Mouse (Mus musculus) heart, postnatal 14 days (tissue): ENCODE measurements at regions not wholly inside any gene's neighbourhood (a gene's known extent, or its start where the extent isn't known, plus 50 kb on each side); places are given as distances from the start of the nearest gene placed in this dataset.

Source experiments
- DNase-seq, 2 experiments: peaks; one replicate each; pipeline ENCODE4 v3.0.0; 2021 to 2022
- intact Hi-C: fragments of 180-260 bp; cut with DNase I; formaldehyde crosslinking; loops from one replicate; pipeline ENCODE4 v1.15.1; 2025

DNA sequence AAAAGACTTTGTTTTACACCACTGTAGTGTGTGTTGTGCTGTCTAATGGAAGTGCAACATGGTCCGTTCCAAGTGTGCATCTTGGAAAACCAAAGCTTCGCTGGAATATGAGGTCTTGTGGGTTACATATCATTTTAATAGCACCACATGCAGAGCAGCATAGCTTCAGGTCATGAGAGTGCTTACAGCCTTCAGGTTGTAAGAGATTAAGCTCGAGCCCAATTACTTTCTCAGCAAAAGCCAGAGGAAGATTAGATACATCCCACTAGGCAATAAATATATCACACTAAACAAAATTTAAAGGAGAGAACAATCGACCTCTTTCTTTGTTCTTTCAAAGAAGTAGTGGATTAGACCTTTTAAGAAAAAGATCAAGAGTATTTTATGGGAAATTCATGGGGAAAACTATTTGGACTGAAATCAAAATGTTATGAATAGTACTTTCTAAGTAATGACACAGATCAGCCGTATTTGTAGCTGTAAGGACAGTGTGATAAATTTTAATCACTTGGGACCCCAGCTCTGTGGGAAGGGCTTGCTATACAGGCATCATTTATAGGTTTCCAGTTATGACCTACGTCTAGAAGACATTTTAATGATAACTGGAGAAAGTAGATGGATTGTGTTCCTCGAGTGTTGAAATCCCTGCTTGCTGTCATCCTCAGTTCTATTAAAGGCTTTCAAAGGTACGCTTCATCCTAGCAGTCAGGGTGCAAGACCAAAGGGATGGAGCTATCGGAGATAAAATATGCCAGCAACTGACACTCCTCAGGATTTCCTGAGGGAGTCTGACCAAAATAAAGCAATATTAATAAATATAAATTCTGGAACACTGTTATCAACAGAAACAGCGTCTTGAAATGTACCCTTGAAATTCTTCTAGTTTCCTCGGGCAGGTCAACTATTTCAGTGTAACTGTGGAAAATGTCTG lies 101.3 kb upstream of the Tcf21 start:
- no peak for DNase-seq
- intact Hi-C loops, result no loop called here

DNA sequence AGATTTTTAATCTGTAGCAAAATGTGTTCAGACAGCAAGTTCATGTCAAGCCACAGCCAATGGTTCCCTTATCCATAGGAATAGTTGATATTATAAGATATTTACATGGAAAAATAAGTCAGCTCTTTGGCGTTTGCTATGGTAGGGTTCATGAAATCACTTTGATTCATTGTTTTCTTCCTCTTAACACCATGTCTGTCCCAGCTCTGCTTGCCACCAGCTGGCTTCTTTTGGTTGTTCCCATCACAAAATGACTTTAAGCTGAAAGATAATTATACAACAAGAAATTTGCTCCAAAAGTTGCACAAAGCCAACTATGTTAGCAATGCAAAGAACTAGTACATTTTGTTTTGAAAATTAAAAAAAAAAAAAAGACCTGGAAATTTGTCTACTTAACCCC lies 99.9 kb upstream of the Tcf21 start:
- intact Hi-C loops, result no loop called here
- DNase-seq, result no peak

DNA sequence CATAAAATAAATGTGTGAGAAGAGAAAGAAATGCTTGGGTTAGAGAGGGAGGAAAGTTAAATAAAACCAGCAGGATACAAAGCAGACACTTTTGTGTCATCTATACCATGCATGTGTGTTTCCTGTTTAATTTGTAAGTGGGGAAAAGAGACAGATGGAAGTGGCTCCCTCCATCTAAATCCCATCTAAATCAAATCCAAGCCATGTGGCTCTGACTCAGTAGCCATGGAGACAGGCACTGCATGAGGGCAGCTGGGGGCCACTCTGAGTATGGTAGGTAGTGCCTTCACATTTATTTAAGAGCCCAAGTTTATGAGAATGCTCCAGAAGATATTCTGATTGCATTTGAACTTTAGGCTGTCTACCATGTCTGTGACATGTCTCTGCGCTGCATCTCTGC lies 97.8 kb upstream of the Tcf21 start:
- intact Hi-C loops, result no loop called here
- no peak for DNase-seq

DNA sequence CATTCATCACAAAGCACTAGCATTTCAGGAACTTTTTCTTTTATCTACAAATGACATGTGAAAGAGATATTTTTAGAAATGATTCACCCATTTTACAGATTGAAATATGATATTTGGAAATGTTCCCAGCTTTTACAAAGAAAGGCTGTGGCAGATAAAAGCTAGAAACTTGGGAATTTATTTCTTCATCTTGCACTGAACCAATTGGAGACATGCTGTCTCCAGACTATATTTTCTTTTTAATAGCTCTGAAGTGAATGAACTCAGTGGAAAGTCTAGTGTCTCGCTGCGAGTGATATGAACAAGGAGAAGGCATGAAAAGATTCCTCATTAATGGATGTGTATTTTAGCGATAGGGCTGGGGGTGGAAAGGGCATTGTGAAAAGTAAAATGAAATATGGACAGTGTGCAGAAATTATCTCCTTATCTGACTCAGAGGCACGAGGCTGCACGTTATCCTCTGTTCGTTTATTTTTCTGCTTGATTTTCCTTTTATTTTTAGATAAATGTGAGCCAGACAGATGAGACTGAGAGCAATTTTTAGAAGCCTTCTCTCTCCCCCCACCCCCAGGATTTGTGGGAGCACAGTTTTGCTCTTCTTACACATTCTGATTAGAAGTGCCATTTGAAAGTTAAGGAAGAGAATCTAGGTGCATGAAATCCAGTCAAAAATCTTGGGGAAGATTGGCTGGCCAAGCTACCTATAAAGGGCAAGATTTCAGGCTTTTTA lies 96.0 kb upstream of the Tcf21 start:
- no peak for DNase-seq
- intact Hi-C loops, result no loop called here

DNA sequence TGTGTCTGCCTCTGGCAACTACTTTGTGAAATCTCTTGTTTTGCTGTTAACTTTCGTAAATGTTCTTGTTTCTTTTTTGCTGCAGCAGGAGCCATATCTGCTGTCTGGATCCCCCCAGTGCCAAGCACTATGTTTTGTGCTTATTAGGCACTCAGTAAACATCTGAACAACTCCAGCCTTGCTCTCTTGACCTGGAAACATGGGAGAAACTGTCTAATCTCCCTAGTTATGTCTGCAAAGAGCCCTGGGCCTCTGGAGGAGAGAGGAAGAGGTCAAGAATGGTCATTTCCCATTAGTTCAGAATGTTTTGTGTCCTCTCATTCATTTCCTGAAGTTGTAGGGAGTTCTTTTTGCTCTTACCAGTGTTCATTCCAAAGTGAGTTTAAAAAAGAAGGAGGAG lies 93.1 kb upstream of the Tcf21 start:
- intact Hi-C loops, result no loop called here
- no peak for DNase-seq

DNA sequence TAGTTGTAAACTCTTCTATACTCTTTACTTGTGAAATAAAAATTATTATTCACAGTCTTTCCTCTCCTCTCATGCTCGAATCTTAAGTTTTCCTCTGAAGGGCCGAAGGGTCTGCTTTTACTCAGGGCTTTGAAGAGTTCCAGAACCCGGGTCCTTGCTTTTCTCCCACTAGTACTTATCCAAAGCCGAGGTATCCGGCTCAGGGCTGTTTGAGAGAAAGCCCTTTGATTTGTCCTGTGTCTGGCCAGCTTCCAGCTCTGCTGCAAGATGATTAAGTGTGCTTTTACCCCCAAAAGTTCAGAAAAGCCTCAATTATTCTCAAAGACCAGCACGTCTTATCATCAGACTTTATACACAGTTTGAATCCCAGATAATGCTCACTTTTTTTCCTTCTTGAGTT lies 88.7 kb upstream of the Tcf21 start:
- no peak for DNase-seq
- intact Hi-C loops, result no loop called here

DNA sequence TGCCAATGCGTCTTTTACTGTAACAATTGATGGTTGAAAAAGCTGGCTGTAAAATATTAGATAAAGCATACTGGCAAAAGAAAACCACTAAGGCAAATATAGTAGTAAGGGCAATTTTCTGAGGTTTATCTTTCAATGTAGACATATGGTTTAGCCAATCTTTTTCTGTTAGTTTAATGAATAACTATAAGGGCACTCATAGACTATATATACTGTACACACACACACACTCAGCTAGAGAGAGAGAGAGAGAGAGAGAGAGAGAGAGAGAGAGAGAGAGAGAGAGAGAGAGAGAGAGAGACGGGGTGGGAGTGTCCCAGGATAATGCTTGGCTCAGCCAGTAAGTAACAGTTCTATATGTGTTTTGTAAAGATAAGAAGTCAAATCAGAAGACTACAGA lies 85.3 kb upstream of the Tcf21 start:
- no peak for DNase-seq
- intact Hi-C loops, result no loop called here

DNA sequence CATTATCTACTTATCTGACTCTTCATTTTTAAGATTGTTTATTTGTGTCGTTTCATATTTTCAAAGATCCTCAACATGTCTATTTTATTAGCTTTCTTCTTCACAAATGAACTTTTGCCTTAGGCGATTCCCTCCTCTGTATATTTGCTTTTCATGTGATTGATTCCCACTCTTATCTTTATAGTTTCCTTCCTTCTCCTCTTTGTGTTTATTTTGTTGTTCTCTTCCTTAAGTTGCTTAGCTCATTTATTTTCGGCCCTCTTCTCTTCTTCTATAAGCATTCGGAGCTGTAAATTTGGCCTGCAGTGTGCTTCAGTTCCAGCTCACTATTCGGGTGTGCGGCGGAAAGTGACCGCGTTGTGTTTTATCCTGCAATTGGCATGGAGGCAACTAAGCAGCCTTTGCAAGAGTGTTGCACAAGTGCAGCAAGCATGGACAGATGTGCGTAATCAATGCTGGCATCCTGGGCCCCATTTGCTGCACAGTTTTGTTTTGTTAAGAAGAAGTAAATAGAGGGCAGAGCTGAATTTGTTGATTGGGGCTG lies 73.5 kb upstream of the Tcf21 start:
- intact Hi-C loops, result no loop called here
- no peak for DNase-seq

DNA sequence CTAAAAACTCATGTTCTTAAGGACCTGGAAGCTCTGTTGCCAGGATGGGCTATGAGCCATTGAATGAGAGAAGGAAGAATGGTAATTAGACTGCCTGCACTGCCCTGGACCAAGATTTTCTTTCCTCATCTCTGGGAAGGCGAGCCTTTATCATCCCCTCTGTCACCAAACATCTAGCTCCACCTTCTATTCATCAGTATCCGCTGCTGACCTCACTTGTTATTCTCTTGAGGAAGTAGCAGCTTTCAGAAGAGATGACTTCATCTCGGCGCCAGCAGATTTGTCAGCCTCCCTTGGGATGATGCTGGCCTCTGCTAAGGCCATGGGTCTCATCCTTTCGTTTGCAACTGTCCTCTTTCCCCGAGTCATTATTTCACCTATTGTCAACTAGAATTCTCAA lies 67.5 kb upstream of the Tcf21 start:
- intact Hi-C loops, result loop anchor here (10.0 kb wide), 1 partner anchor 187 kb away; no protein-coding TSS in a partner anchor
- DNase-seq, result peak; percentile 40 to 61

DNA sequence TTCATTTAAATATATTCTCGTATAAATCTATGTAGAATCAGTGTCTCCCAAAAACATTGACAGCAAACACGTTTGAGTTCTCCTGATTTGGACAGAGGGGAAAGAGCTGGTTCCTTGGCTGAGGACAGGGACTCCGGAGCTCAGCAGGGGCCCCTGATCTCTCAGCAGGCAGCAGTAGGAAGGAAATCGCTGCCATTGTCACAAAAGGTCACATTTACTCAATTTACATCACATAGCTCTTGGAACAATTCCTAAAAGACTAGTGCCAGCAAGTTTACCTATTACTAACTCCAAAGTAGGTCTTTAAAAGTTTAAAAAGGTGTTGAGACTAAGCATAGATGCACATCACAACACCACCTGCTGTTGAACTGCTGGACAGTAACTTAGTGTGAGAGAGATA lies 59.7 kb upstream of the Tcf21 start:
- no peak for DNase-seq
- intact Hi-C loops, result loop anchor here (10.0 kb wide), 1 partner anchor 195 kb away; no protein-coding TSS in a partner anchor

DNA sequence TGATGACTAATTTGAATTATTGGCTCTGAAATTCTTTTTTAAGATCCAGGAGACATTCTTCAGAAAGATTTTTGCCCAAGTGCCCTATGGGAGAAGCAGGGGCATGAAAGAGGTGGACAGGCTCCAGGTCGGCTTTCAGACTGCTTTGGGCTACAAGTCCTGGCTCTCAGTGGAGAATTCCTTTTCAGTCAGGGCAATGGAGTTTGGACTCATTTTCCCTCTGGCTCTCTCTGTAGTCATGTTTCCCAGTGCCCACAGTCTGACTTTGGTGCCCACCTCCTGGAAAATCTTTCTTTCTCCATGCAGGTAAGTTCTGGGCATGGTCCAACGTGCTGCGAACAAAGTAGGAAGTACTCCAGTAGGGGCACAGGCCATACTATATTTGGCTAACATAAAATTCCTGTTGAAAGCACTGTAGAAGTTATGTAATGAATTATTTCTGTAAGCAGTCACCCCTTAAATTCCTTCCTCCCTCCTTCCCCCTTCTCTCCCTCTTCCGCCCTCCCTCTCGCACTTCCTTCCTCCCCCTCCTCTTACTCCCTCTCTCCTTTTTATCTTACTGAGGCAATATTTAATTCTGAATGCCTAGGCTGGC lies 57.7 kb upstream of the Tcf21 start:
- intact Hi-C loops, result no loop called here
- DNase-seq, result no peak

DNA sequence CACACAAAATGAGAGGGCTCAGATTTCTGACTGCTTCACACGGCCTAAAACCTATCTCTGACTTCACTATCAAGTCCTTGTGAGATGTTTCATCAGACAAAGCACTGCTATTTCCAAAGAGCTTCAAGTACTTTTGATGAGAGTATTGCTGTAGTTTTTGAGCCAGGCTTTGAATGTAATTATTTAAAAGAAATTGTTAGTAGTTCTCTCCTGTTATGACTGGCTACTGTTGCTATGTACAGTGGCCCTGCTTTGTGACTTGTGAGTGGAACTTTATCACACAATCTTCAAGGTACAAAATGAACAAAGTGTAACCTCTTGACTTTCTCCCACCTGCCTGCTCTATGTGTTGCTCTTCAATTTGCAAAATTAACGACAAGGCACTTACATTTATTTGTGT lies 57.1 kb upstream of the Tcf21 start:
- no peak for DNase-seq
- intact Hi-C loops, result no loop called here

DNA sequence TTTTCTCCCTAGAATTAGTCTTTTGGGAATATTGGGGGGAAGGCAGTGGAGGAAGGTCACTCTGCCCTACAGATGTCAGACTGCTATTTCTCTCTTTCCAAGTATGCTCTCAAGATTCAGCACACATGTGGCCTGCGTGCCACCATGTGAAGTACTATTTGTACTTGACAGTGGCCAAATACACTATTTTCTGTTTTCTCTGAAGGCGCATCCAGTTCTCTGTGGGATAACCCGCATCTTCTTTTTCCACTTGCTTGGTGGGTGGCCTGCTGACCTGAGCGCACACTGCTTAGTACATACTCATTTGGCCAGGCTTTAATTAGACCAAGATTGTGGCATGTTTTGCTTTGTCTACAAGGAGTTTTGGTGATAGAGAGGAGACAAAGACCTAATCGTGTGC lies 55.7 kb upstream of the Tcf21 start:
- DNase-seq, result no peak
- intact Hi-C loops, result loop anchor here (2.0 kb wide), 1 partner anchor 55 kb away; the partner anchor contains the start of gene Tcf21

DNA sequence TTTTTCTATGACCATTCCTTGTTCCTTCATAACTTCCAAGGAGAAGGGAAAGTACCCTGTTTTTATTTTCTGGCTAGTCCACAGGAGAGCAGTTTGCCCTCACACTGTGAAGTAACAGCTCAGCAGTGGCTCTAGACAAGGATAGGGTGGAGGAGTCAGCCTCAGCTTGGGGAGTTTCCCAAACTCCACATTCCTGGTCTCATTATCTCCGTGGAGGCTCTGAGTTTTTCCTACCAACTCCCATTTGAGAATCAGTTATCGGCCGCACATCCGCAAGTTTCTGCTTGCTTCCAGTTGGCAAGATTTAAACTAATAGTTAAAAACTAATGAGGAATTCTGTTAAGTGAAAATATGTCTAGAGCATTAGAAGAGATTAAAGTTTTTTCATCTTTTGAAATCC lies 55.2 kb upstream of the Tcf21 start:
- peak; percentile 25 to 32 for DNase-seq
- intact Hi-C loops, result loop anchor here (2.0 kb wide), 1 partner anchor 54 kb away; the partner anchor contains the start of gene Tcf21
